Mouse (Mus musculus): ENCODE results near the gene Ogg1. TPM values are rescaled to one million over a fixed set of nuclear protein-coding genes. Genes with fewer than 3 reads are reported as not detected.

Gene Ogg1
- polyA plus RNA-seq, 1 experiment from 2014 or later = 11.2 TPM

DNA sequence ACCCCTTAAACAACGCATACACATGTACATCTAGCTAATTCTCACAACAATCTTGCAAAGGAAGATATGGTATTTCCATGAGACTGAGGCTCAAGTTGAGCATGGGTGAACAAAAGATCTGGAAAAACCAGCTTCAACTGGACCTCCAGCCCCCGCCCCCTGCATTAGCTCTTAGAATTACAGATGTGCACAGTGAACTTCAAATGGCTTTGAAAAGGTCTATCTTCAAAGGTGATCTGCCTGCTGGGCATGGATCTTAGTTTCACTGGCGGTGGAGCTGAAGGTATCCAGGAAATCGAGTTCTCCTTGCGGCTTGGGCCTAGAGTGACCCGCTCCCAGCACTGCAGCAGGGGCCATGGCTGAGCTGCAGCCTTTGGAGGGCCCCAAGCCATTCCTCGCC lies 41.4 kb downstream of the Ogg1 start:
- peaks cover 60% of the 10 kb centered on the region for H3K36me3 ChIP-seq (ENCODE audit: control insufficient read depth, insufficient read depth, low read length)
- no peaks in the 10 kb centered on the region for H3K4me1 ChIP-seq (ENCODE audit: control insufficient read depth, insufficient read depth, low read length)
- H3K9ac ChIP-seq (ENCODE audit: low read depth, low read length) = no peak overlapping the region
- no peak overlapping the region for H3K4me3 ChIP-seq (ENCODE audit: low read depth, low read length)
- peak; percentile 22 for DNase-seq (ENCODE audit: low spot score)
- 82% methylated on average over 7 of the region's 7 CpGs for WGBS
- no peaks in the 10 kb centered on the region for H3K27me3 ChIP-seq (replicated peaks; ENCODE audit: control insufficient read depth, insufficient read depth, low read length)
- ATAC-seq (ENCODE audit: low read depth) = no peak
- no peak overlapping the region for H3K27ac ChIP-seq (replicated peaks; ENCODE audit: low read depth, low read length)
- no peaks in the 10 kb centered on the region for H3K9me3 ChIP-seq (ENCODE audit: control insufficient read depth, low read length)
- H3K4me2 ChIP-seq (ENCODE audit: low read depth, low read length) = no peak overlapping the region

DNA sequence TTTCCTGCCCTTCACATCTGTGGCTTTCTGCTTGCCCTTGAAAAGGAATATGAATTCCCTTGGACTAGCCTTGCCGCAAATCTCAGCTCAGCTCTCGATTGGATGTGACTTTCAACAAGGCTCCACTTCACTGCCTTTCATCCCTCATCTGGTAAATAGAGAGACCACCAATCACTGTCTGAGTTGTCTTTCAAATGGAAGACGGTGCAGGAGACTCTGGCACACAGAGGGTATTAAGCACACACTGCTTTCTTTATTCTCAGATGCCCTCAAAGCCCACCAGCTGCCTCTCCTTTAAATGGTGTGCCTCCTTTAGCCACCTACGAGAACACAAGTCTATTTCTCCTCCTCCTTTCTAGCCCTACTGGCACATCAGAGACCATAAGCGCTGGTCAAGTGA lies 41.8 kb downstream of the Ogg1 start:
- Histone ChIP-seq H3K36me3 (ENCODE audit: control insufficient read depth, insufficient read depth, low read length) (peaks cover 64% of the 10 kb centered on the region), H3K4me1 (ENCODE audit: control insufficient read depth, insufficient read depth, low read length) (no peaks in the 10 kb centered on the region), H3K9ac (ENCODE audit: low read depth, low read length) (no peak overlapping the region), H3K4me3 (ENCODE audit: low read depth, low read length) (no peak overlapping the region), H3K4me2 (ENCODE audit: low read depth, low read length) (no peak overlapping the region), H3K27me3 (replicated peaks; ENCODE audit: control insufficient read depth, insufficient read depth, low read length) (no peaks in the 10 kb centered on the region), H3K27ac (replicated peaks; ENCODE audit: low read depth, low read length) (no peak overlapping the region), H3K9me3 (ENCODE audit: control insufficient read depth, low read length) (no peaks in the 10 kb centered on the region)
- DNase-seq (ENCODE audit: low spot score) (no peak), ATAC-seq (ENCODE audit: low read depth) (no peak)
- WGBS = 82% methylated on average over 5 of the region's 5 CpGs

DNA sequence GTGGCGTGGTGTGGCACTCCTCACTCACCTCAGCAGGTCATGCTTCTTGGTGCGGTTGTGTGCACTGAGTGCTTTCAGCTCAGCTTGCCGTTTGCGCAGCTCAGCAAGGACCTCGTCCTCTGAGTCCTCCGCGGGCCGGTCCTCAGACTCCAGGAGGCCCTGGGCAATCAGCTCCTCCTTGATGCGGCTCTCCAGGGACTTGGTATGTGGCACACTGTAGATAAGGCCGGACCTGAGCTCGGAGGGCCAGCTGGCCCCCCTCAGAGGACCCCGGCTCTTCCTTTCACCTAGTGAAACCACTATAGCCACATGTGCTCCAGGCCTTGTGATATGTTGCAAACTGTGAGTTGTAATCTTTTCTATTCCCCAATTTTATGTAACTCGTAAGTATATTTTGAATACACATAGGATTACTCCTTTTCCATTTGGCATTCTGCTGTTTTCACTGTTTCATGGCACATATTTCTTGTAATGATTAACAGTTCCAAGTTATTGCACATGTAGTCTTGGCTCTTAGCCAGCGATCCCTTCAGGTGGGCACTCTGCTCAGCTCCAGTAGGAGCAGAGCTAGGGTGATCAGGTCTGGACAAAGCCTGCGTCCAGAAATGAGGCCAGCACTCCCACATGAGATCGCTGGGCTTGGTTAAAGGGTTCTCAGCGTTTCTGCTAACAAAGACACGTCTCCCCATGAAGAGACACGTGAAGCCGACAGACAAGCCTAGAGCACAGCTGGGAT lies 43.6 kb downstream of the Ogg1 start:
- H3K36me3 ChIP-seq (ENCODE audit: control insufficient read depth, insufficient read depth, low read length) = peaks cover 82% of the 10 kb centered on the region
- H3K4me1 ChIP-seq (ENCODE audit: control insufficient read depth, insufficient read depth, low read length) = no peaks in the 10 kb centered on the region
- H3K27ac ChIP-seq (replicated peaks; ENCODE audit: low read depth, low read length) = no peak overlapping the region
- H3K4me3 ChIP-seq (ENCODE audit: low read depth, low read length) = no peak overlapping the region
- no peak overlapping the region for H3K4me2 ChIP-seq (ENCODE audit: low read depth, low read length)
- no peak overlapping the region for H3K9ac ChIP-seq (ENCODE audit: low read depth, low read length)
- 92% methylated on average over 20 of the region's 20 CpGs for WGBS
- H3K27me3 ChIP-seq (replicated peaks; ENCODE audit: control insufficient read depth, insufficient read depth, low read length) = no peaks in the 10 kb centered on the region
- DNase-seq (ENCODE audit: low spot score) (no peak), ATAC-seq (ENCODE audit: low read depth) (no peak)
- no peaks in the 10 kb centered on the region for H3K9me3 ChIP-seq (ENCODE audit: control insufficient read depth, low read length)

DNA sequence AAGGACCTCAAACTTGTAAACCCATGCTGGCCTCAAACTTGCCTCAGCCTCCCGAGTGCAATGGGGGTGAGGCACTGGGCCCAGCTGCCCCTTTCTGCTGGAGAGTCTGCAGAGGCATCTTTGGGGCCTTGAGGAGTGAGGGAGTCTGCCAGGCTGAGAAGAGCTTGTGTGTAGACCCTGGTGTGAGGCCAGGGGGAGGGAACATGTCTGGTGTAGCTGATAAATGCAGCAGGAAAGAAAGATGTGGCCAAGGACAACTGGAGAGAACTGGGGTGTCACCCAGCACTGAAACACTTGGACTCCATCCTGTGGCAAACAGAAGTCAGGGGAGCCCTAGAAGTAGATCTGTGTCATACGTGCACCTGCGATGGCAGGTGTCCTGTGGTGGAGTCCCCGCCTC lies 46.7 kb downstream of the Ogg1 start:
- Histone ChIP-seq H3K27ac (replicated peaks; ENCODE audit: low read depth, low read length) (no peak overlapping the region), H3K4me3 (ENCODE audit: low read depth, low read length) (no peak overlapping the region), H3K9me3 (ENCODE audit: control insufficient read depth, low read length) (no peaks in the 10 kb centered on the region), H3K36me3 (ENCODE audit: control insufficient read depth, insufficient read depth, low read length) (peaks cover 72% of the 10 kb centered on the region), H3K4me1 (ENCODE audit: control insufficient read depth, insufficient read depth, low read length) (peaks cover 6% of the 10 kb centered on the region), H3K27me3 (replicated peaks; ENCODE audit: control insufficient read depth, insufficient read depth, low read length) (no peaks in the 10 kb centered on the region), H3K9ac (ENCODE audit: low read depth, low read length) (no peak overlapping the region), H3K4me2 (ENCODE audit: low read depth, low read length) (no peak overlapping the region)
- WGBS = 98% methylated on average over 4 of the region's 4 CpGs
- DNase-seq (ENCODE audit: low spot score) (no peak), ATAC-seq (ENCODE audit: low read depth) (no peak)

DNA sequence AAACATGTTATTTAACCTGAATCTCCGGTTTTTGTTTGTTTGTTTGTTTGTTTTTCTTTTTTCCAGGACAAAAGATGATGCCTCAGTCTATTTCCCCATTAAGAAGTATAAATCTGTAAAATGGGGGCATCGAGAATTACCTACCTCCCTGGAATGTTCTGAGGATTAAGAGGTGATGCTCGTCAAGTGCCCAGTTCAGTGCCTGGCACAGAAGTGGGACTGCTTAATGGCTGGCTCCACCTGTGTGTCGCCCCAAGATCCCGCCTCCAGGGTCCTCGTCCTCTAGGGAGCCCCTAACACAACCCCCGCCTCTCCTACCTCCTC lies 50.4 kb downstream of the Ogg1 start:
- 8% methylated on average over 7 of the region's 7 CpGs for WGBS
- Histone ChIP-seq H3K36me3 (ENCODE audit: control insufficient read depth, insufficient read depth, low read length) (peaks cover 55% of the 10 kb centered on the region), H3K4me1 (ENCODE audit: control insufficient read depth, insufficient read depth, low read length) (peaks cover 12% of the 10 kb centered on the region), H3K4me2 (ENCODE audit: low read depth, low read length) (peak overlapping the region; percentile 86), H3K27ac (replicated peaks; ENCODE audit: low read depth, low read length) (peak overlapping the region; percentile 94), H3K9me3 (ENCODE audit: control insufficient read depth, low read length) (no peaks in the 10 kb centered on the region), H3K4me3 (ENCODE audit: low read depth, low read length) (peak overlapping the region; percentile 99), H3K27me3 (replicated peaks; ENCODE audit: control insufficient read depth, insufficient read depth, low read length) (no peaks in the 10 kb centered on the region), H3K9ac (ENCODE audit: low read depth, low read length) (peak overlapping the region; percentile 97)
- ATAC-seq (ENCODE audit: low read depth) (no peak), DNase-seq (ENCODE audit: low spot score) (no peak)

DNA sequence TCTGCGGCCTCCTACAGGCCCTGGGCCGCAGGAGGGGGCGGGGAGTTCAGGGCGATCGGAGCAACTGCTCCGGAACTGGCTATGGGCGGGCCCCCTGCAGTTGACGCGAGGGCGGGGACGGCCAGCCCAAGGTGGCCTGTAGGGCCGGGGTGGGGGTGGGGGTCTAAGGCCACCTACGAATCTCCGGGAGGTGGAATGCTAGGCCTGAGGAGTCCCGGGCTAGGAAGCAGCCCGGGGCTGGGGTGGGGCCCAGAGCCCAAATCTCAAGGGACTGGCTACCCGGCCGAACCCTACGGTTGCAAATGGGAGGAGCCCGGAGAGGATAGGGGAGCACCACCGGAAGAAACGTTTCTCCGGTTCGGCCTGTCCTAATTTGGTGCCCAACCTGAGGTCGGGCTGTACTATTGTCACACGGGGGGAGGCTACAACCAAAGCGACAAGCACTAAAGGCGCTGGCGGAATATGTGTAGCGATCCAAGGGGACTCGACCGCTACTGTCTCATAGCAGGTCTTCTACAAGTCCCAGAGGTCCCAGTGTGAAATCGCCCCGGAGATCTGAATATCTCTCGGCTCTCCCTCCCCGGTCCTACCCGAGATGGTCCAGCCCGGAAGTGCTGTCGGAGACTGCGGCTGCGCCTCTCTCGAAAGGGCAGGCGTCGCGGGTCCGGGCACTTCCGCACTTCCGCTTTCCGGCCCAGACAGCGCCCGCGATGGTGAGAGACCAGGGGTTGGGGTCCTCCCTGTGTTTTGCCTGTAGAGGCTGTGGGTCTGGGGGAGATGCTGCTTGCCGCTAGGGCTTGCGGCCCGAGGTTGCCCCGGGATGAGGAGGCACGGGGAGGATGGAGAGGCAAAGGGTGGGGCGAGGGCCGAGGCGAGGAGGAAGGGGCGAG lies 51.0 kb downstream of the Ogg1 start, which contains the start of the genes Tada3 and Arpc4:
Tada3 (minus strand) TSS at position 388 of the 890 bp plus-strand sequence.
Arpc4 (plus strand) TSS at position 620 of the 890 bp plus-strand sequence.
- peaks cover 12% of the 10 kb centered on the region for H3K4me1 ChIP-seq (ENCODE audit: control insufficient read depth, insufficient read depth, low read length)
- H3K9me3 ChIP-seq (ENCODE audit: control insufficient read depth, low read length) = no peaks in the 10 kb centered on the region
- ATAC-seq (ENCODE audit: low read depth) (peak; percentile 97), DNase-seq (ENCODE audit: low spot score) (peak; percentile 98)
- H3K9ac ChIP-seq (ENCODE audit: low read depth, low read length) = peak within 1 kb of the TSS; percentile 97
- peak within 1 kb of the TSS; percentile 99 for H3K4me3 ChIP-seq (ENCODE audit: low read depth, low read length)
- H3K27ac ChIP-seq (replicated peaks; ENCODE audit: low read depth, low read length) = peak within 1 kb of the TSS; percentile 94
- peak within 1 kb of the TSS; percentile 86 for H3K4me2 ChIP-seq (ENCODE audit: low read depth, low read length)
- H3K36me3 ChIP-seq (ENCODE audit: control insufficient read depth, insufficient read depth, low read length) = peaks cover 56% of the 10 kb centered on the region
- H3K27me3 ChIP-seq (replicated peaks; ENCODE audit: control insufficient read depth, insufficient read depth, low read length) = no peaks in the 10 kb centered on the region
- WGBS = under 1% methylated on average over 57 of the region's 61 CpGs

DNA sequence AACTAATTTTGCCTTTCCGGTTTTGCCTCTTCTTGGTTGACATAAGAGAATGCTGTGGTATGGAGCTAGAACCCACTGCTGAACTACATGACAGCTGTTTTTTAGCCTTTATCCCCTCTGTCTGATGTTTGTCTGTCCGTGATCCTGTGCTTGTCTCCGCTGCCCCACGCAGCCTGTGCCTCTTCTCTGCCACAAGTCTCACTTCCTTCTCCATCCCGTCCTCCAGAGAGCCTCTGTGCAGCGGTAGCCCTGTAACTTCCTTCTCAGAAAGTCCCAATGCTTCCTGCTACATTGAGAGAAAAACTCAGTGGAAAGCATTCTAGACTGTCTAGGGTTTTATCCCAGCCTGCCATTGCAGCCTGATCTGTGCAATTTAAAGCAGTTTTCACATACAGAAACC lies 52.5 kb downstream of the Ogg1 start:
- ATAC-seq (ENCODE audit: low read depth) = no peak
- peak overlapping the region; percentile 99 for H3K4me3 ChIP-seq (ENCODE audit: low read depth, low read length)
- H3K9me3 ChIP-seq (ENCODE audit: control insufficient read depth, low read length) = no peaks in the 10 kb centered on the region
- H3K27me3 ChIP-seq (replicated peaks; ENCODE audit: control insufficient read depth, insufficient read depth, low read length) = no peaks in the 10 kb centered on the region
- H3K36me3 ChIP-seq (ENCODE audit: control insufficient read depth, insufficient read depth, low read length) = peaks cover 57% of the 10 kb centered on the region
- no peak for DNase-seq (ENCODE audit: low spot score)
- WGBS = 81% methylated on average over 6 of the region's 6 CpGs
- peak overlapping the region; percentile 97 for H3K9ac ChIP-seq (ENCODE audit: low read depth, low read length)
- H3K4me1 ChIP-seq (ENCODE audit: control insufficient read depth, insufficient read depth, low read length) = peaks cover 12% of the 10 kb centered on the region
- peak overlapping the region; percentile 86 for H3K4me2 ChIP-seq (ENCODE audit: low read depth, low read length)
- H3K27ac ChIP-seq (replicated peaks; ENCODE audit: low read depth, low read length) = no peak overlapping the region

DNA sequence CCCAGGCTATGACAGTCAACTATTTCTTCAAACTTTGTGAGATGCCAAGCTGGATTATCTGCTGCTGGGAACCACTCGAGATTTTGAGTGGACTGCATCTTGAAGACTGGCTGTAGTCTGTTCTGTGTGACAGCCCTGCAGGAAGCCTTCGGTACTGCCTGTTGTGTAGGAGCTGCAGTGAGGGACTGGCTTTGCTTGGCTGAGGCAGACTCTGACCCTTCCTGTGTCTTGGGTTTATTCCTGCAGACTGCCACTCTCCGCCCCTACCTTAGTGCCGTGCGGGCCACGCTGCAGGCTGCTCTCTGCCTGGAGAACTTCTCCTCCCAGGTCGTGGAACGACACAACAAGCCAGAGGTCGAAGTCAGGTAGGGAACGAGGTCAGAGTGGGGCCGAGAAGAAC lies 53.7 kb downstream of the Ogg1 start:
- H3K27ac ChIP-seq (replicated peaks; ENCODE audit: low read depth, low read length) = no peak overlapping the region
- DNase-seq (ENCODE audit: low spot score) = no peak
- H3K4me3 ChIP-seq (ENCODE audit: low read depth, low read length) = no peak overlapping the region
- peaks cover 12% of the 10 kb centered on the region for H3K4me1 ChIP-seq (ENCODE audit: control insufficient read depth, insufficient read depth, low read length)
- H3K9me3 ChIP-seq (ENCODE audit: control insufficient read depth, low read length) = no peaks in the 10 kb centered on the region
- no peak overlapping the region for H3K4me2 ChIP-seq (ENCODE audit: low read depth, low read length)
- WGBS = 94% methylated on average over 11 of the region's 11 CpGs
- peaks cover 57% of the 10 kb centered on the region for H3K36me3 ChIP-seq (ENCODE audit: control insufficient read depth, insufficient read depth, low read length)
- H3K27me3 ChIP-seq (replicated peaks; ENCODE audit: control insufficient read depth, insufficient read depth, low read length) = no peaks in the 10 kb centered on the region
- H3K9ac ChIP-seq (ENCODE audit: low read depth, low read length) = no peak overlapping the region
- ATAC-seq (ENCODE audit: low read depth) = no peak
